In genomic region chr1:73112711-73113110, GRCm38 (mm10) we compare ENCODE assay signal across 21 mouse cellular contexts.
DNase-seq lines count a peak whose midpoint lies in the region; ATAC-seq and TF ChIP-seq lines count a peak whose summit lies in the region.
"Had no signal": no experiment of that assay in that cellular context is flagged by ENCODE, and none has a peak within 500 bp of the region (broad histone marks: within the 10 kb centered on the region; RNA-seq: fewer than 3 reads in every experiment).

No protein-coding gene starts in this region.

- no peak for TF ChIP-seq POLR2A in embryonic fibroblast, embryonic 13.5 days (IDR thresholded peaks at IDR 0.05; ENCODE audit: low read depth, low read length)

- WGBS in forebrain, postnatal 0 days: 75% methylated on average over 3 of the region's 3 CpGs
- WGBS in forebrain, embryonic 16.5 days: 83% methylated on average over 3 of the region's 3 CpGs
- 82% methylated on average over 3 of the region's 3 CpGs for WGBS in heart, embryonic 12.5 days
- 54% methylated on average over 3 of the region's 3 CpGs for WGBS in lung, embryonic 16.5 days
- 83% methylated on average over 3 of the region's 3 CpGs for WGBS in hindbrain, embryonic 10.5 days

- no peak for TF ChIP-seq CTCF in forebrain, postnatal 0 days (IDR thresholded peaks at IDR 0.05; ENCODE audit: low read depth)
- TF ChIP-seq CTCF in embryonic fibroblast, embryonic 13.5 days (IDR thresholded peaks at IDR 0.05; ENCODE audit: borderline replicate concordance, insufficient read depth, low read length): no peak

- H3K36me3 ChIP-seq in forebrain, postnatal 0 days (ENCODE audit: insufficient read depth): no peaks in the 10 kb centered on the region
- H3K36me3 ChIP-seq in forebrain, embryonic 16.5 days (ENCODE audit: control insufficient read depth, insufficient read depth): no peaks in the 10 kb centered on the region
- H3K36me3 ChIP-seq in heart, embryonic 12.5 days: no peaks in the 10 kb centered on the region
- no peaks in the 10 kb centered on the region for H3K36me3 ChIP-seq in lung, embryonic 16.5 days (ENCODE audit: control insufficient read depth, insufficient read depth, low read length)
- H3K36me3 ChIP-seq in hindbrain, embryonic 10.5 days: no peaks in the 10 kb centered on the region
- H3K36me3 ChIP-seq: forebrain, embryonic 10.5 days; forebrain, embryonic 15.5 days; G1E; hindbrain, embryonic 15.5 days; limb, embryonic 12.5 days; liver, embryonic 15.5 days had no signal

- H3K9me3 ChIP-seq in forebrain, postnatal 0 days (ENCODE audit: low read length): no peaks in the 10 kb centered on the region
- no peaks in the 10 kb centered on the region for H3K9me3 ChIP-seq in forebrain, embryonic 16.5 days (ENCODE audit: control insufficient read depth, low read length)
- H3K9me3 ChIP-seq in heart, embryonic 12.5 days (replicated peaks): peaks cover 4% of the 10 kb centered on the region; the same call in 1 of the 2 replicates
- H3K9me3 ChIP-seq in lung, embryonic 16.5 days (ENCODE audit: control insufficient read depth, low read length): no peaks in the 10 kb centered on the region
- H3K9me3 ChIP-seq in hindbrain, embryonic 10.5 days: no peaks in the 10 kb centered on the region; the same call in 1 of the 2 replicates
- H3K9me3 ChIP-seq: forebrain, embryonic 10.5 days; forebrain, embryonic 15.5 days; G1E; hindbrain, embryonic 15.5 days; limb, embryonic 12.5 days; liver, embryonic 15.5 days had no signal

- H3K4me3 ChIP-seq in forebrain, postnatal 0 days (ENCODE audit: low read depth, low read length): no peak overlapping the region
- H3K4me3 ChIP-seq in forebrain, embryonic 16.5 days (replicated peaks; ENCODE audit: low read length): no peak overlapping the region
- no peak overlapping the region for H3K4me3 ChIP-seq in heart, embryonic 12.5 days
- no peak overlapping the region for H3K4me3 ChIP-seq in lung, embryonic 16.5 days (ENCODE audit: low read length)
- H3K4me3 ChIP-seq in embryonic fibroblast, embryonic 13.5 days (ENCODE audit: insufficient read depth, low read length): no peak overlapping the region
- H3K4me3 ChIP-seq in hindbrain, embryonic 10.5 days: no peak overlapping the region
- H3K4me3 ChIP-seq: forebrain, embryonic 10.5 days; forebrain, embryonic 15.5 days; hindbrain, embryonic 15.5 days; limb, embryonic 12.5 days; liver, embryonic 15.5 days had no signal

- H3K4me1 ChIP-seq in forebrain, postnatal 0 days (ENCODE audit: insufficient read depth): no peaks in the 10 kb centered on the region
- no peaks in the 10 kb centered on the region for H3K4me1 ChIP-seq in forebrain, embryonic 16.5 days (replicated peaks; ENCODE audit: control insufficient read depth, insufficient read depth, low read length)
- peaks cover 3% of the 10 kb centered on the region; the same call in 1 of the 2 replicates for H3K4me1 ChIP-seq in heart, embryonic 12.5 days (replicated peaks)
- peaks cover 3% of the 10 kb centered on the region; the same call in 1 of the 2 replicates for H3K4me1 ChIP-seq in lung, embryonic 16.5 days (replicated peaks; ENCODE audit: control insufficient read depth, insufficient read depth, low read length)
- H3K4me1 ChIP-seq in embryonic fibroblast, embryonic 13.5 days (ENCODE audit: control insufficient read depth, insufficient read depth, low read length): 0 out of 2 replicates have a peak, but pooled peaks cover 2% of the 10 kb centered on the region
- peaks cover 10% of the 10 kb centered on the region for H3K4me1 ChIP-seq in hindbrain, embryonic 10.5 days (replicated peaks)
- H3K4me1 ChIP-seq: forebrain, embryonic 15.5 days; hindbrain, embryonic 15.5 days; liver, embryonic 15.5 days had no signal

- no peak for DNase-seq in forebrain, postnatal 0 days
- DNase-seq in heart, adult 11 months: peak; percentile 89
- no peak for DNase-seq in lung, postnatal 36 days
- DNase-seq in hindbrain, embryonic 10.5 days (ENCODE audit: low spot score): no peak
- DNase-seq: adrenal gland, adult 8-10 months; cerebellum, adult 8-10 months; kidney, adult 11 months; lung, embryonic 14.5 days had no signal

- H3K4me2 ChIP-seq in forebrain, postnatal 0 days (ENCODE audit: low read depth): no peak overlapping the region
- no peak overlapping the region for H3K4me2 ChIP-seq in forebrain, embryonic 16.5 days (ENCODE audit: low read length)
- no peak overlapping the region for H3K4me2 ChIP-seq in heart, embryonic 12.5 days
- H3K4me2 ChIP-seq in lung, embryonic 16.5 days (ENCODE audit: low read depth, low read length): no peak overlapping the region
- H3K4me2 ChIP-seq: forebrain, embryonic 15.5 days; hindbrain, embryonic 15.5 days; limb, embryonic 12.5 days; liver, embryonic 15.5 days; lung, embryonic 14.5 days had no signal

- H3K27me3 ChIP-seq in forebrain, postnatal 0 days (ENCODE audit: insufficient read depth, low read length): no peaks in the 10 kb centered on the region
- no peaks in the 10 kb centered on the region for H3K27me3 ChIP-seq in forebrain, embryonic 16.5 days (replicated peaks; ENCODE audit: control insufficient read depth, insufficient read depth, low read length)
- no peaks in the 10 kb centered on the region for H3K27me3 ChIP-seq in heart, embryonic 12.5 days (replicated peaks)
- H3K27me3 ChIP-seq in lung, embryonic 16.5 days (ENCODE audit: control insufficient read depth, insufficient read depth, low read depth, low read length): no peaks in the 10 kb centered on the region
- no peaks in the 10 kb centered on the region for H3K27me3 ChIP-seq in hindbrain, embryonic 10.5 days (ENCODE audit: insufficient read depth, poor library complexity, severe bottlenecking)
- H3K27me3 ChIP-seq: forebrain, embryonic 15.5 days; hindbrain, embryonic 15.5 days; limb, embryonic 12.5 days; liver, embryonic 15.5 days had no signal

- H3K27ac ChIP-seq in forebrain, postnatal 0 days (ENCODE audit: low read depth, low read length): no peak overlapping the region
- H3K27ac ChIP-seq in forebrain, embryonic 16.5 days (ENCODE audit: low read length): no peak overlapping the region
- H3K27ac ChIP-seq in heart, embryonic 12.5 days (ENCODE audit: poor library complexity, severe bottlenecking): no peak overlapping the region
- H3K27ac ChIP-seq in lung, embryonic 16.5 days (ENCODE audit: low read length): peak overlapping the region; percentile 18; the same call in 1 of the 2 replicates
- H3K27ac ChIP-seq in embryonic fibroblast, embryonic 13.5 days (ENCODE audit: insufficient read depth, low read length): peak overlapping the region; percentile 76
- H3K27ac ChIP-seq in hindbrain, embryonic 10.5 days: no peak overlapping the region
- H3K27ac ChIP-seq: forebrain, embryonic 10.5 days; forebrain, embryonic 15.5 days; hindbrain, embryonic 15.5 days; limb, embryonic 12.5 days; liver, embryonic 15.5 days; macrophage had no signal

- ATAC-seq in forebrain, postnatal 0 days: 0 out of 2 replicates have a peak, but pooled peaks have one; percentile 12
- no peak for ATAC-seq in forebrain, embryonic 16.5 days
- no peak for ATAC-seq in heart, embryonic 12.5 days (ENCODE audit: insufficient number of reproducible peaks, low FRiP score)
- ATAC-seq in lung, embryonic 16.5 days (ENCODE audit: low read depth): peak; percentile 23; the same call in 1 of the 2 replicates
- ATAC-seq: forebrain, embryonic 15.5 days; inflammation-experienced regulatory T-cells, adult 6 months; midbrain, embryonic 16.5 days had no signal

- no peak overlapping the region for H3K9ac ChIP-seq in forebrain, postnatal 0 days
- H3K9ac ChIP-seq in forebrain, embryonic 16.5 days (replicated peaks; ENCODE audit: low read depth, low read length): no peak overlapping the region
- no peak overlapping the region for H3K9ac ChIP-seq in heart, embryonic 12.5 days
- H3K9ac ChIP-seq in lung, embryonic 16.5 days (ENCODE audit: low read length): no peak overlapping the region
- H3K9ac ChIP-seq: forebrain, embryonic 15.5 days; hindbrain, embryonic 15.5 days; limb, embryonic 12.5 days; liver, embryonic 15.5 days; lung, embryonic 14.5 days had no signal

Comparison
In these comparisons a context has a peak if more than half of its experiments do, and no peak if none do; other contexts are left out.
1. ATAC-seq: peak in forebrain, postnatal 0 days (single experiment) and lung, embryonic 16.5 days (single experiment); none in forebrain, embryonic 16.5 days (single experiment) and heart, embryonic 12.5 days (single experiment).
2. H3K27ac ChIP-seq: peak in lung, embryonic 16.5 days (single experiment) and embryonic fibroblast, embryonic 13.5 days (single experiment); none in forebrain, postnatal 0 days (single experiment), forebrain, embryonic 16.5 days (single experiment), heart, embryonic 12.5 days (single experiment) and hindbrain, embryonic 10.5 days (single experiment).